Mouse (Mus musculus) thymus, adult 2 months (tissue): ENCODE measurements around the gene 1600002K03Rik.

Experiments used
- CTCF ChIP-seq: fragments of 200-500 bp; IDR thresholded peaks from 2 replicates; pipeline ENCODE4 v1.5.1; 2012; ENCODE audit warnings: mild to moderate bottlenecking, control low read depth, low read length, moderate library complexity, borderline replicate concordance; ENCODE audit not compliant: control insufficient read depth, poor library complexity, insufficient read depth; ENCODE audit errors: extremely low read depth
- POLR2A ChIP-seq: fragments of 200-500 bp; IDR thresholded peaks from 2 replicates; pipeline ENCODE4 v1.6.1; 2012; ENCODE audit warnings: mild to moderate bottlenecking, low read length, control low read depth, moderate library complexity; ENCODE audit not compliant: control insufficient read depth, poor library complexity, insufficient read depth; ENCODE audit errors: extremely low read depth

DNA sequence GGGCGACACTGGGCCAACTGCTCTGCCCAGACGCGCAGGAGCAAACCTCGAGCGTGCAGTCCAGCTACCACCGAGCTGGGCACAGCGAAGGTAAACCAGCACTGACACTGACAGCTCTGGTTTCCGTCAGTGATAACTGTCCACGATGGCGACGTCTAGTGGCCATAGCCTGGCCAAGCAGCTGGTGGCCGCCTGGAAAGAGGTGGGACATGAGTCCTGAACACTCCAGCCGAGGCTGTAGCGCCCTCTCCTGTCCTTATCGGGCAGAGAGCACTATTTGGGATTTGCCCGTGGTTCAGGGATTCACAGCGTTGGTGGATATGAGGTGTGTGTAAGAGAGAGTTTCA is 7.8 kb upstream of the 1600002K03Rik start:
- TF ChIP-seq CTCF (peak; percentile 86), POLR2A (0 out of 2 replicates have a peak, but pooled peaks have one; percentile 35)
